Mouse (Mus musculus): ENCODE data around the gene Ywhag. TPM values are rescaled to one million over a fixed set of nuclear protein-coding genes. Genes with fewer than 3 reads are reported as not detected.

Ywhag gene
- polyA plus RNA-seq, 1 experiment from 2014 or later = 147 TPM

DNA sequence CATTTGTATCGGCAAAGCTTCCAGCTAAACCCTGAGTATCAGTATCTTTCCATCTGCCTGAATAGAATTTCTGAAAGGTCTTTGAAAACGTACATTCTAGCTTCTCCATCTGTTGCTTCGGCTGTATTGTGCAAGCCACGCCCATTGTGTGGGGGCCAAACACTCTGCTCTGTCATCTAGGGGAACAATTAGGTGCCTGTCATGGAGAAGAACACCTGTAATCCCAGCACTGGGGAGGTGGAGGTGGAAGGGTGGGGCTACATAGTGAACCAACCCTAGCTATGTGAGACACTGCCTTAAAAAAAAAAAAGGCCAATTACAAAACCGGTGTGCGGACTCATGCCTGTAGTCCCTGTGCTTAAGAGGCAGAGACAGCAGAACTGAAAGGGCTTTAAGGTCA, 8.3 kb upstream of the Ywhag start:
- H3K9me3 ChIP-seq (ENCODE audit: control insufficient read depth, low read length) = no peaks in the 10 kb centered on the region
- no peak overlapping the region for H3K27ac ChIP-seq (ENCODE audit: low read depth, low read length)
- H3K27me3 ChIP-seq (ENCODE audit: control insufficient read depth, insufficient read depth, low read length) = no peaks in the 10 kb centered on the region
- 75% methylated on average over 6 of the region's 6 CpGs for WGBS
- no peaks in the 10 kb centered on the region for H3K36me3 ChIP-seq (ENCODE audit: control insufficient read depth, insufficient read depth, low read length)
- ATAC-seq (replicated peaks; ENCODE audit: low FRiP score) = no peak
- no peak overlapping the region for H3K4me3 ChIP-seq (ENCODE audit: low read depth, low read length)
- no peak overlapping the region for H3K9ac ChIP-seq (ENCODE audit: low read length)
- H3K4me1 ChIP-seq (replicated peaks; ENCODE audit: control insufficient read depth, insufficient read depth, low read length) = no peaks in the 10 kb centered on the region
- DNase-seq (ENCODE audit: low spot score) = no peak
- H3K4me2 ChIP-seq (ENCODE audit: low read depth, low read length, severe bottlenecking) = no peak overlapping the region

DNA sequence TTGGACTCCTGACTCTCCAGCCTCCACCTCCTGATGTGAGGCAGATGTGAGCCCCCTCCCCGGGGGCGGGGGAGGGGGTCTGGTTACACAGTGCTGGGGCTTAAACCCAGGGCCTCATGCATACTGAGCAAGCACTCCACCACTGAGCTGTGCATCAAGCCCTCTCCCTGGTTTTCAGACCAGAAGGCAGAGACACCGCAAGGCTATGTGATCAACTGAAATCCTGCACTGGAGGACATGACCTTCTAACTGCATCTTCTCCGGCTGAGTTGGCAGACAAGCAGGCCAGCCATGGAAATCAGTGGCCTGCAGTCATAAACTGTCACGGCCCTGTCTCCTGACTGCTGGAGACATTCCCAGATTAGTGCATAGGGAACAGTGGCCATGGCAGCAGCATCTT, 6.2 kb upstream of the Ywhag start:
- Histone ChIP-seq H3K36me3 (ENCODE audit: control insufficient read depth, insufficient read depth, low read length) (no peaks in the 10 kb centered on the region), H3K27ac (ENCODE audit: low read depth, low read length) (no peak overlapping the region), H3K4me1 (replicated peaks; ENCODE audit: control insufficient read depth, insufficient read depth, low read length) (no peaks in the 10 kb centered on the region), H3K4me2 (ENCODE audit: low read depth, low read length, severe bottlenecking) (no peak overlapping the region), H3K9me3 (ENCODE audit: control insufficient read depth, low read length) (no peaks in the 10 kb centered on the region), H3K27me3 (ENCODE audit: control insufficient read depth, insufficient read depth, low read length) (no peaks in the 10 kb centered on the region), H3K4me3 (ENCODE audit: low read depth, low read length) (no peak overlapping the region), H3K9ac (ENCODE audit: low read length) (no peak overlapping the region)
- DNase-seq (ENCODE audit: low spot score) = no peak
- 67% methylated on average over 5 of the region's 5 CpGs for WGBS
- no peak for ATAC-seq (replicated peaks; ENCODE audit: low FRiP score)

DNA sequence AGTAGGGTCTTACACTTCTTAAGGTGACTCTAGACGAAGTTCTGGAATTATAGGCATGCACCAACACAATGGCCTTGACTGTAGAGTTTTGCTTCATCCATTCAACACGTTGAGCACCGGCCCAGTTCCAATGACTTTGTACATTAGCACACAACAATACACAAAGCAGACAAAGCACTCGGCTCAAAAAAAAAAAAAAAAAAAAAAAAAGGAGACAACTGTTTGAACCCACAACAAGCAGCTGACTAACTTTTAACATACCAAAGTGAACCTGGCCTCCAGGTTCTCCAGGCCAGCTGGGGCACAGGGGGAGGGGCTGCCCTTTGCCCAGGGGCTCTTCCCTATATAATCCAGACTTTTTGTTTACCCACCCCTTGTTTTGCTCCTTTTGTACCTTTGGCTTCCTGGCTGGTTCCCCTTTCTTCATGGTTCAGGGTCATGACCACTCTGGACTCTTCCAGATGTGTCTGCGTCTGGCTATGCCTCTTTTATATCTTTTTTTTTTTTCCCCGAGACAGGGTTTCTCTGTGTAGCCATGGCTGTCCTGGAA, 1.3 kb upstream of the Ywhag start:
- no peaks in the 10 kb centered on the region; the same call in 1 of the 2 replicates for H3K36me3 ChIP-seq (ENCODE audit: control insufficient read depth, insufficient read depth, low read length)
- ATAC-seq (replicated peaks; ENCODE audit: low FRiP score) (no peak), DNase-seq (ENCODE audit: low spot score) (no peak)
- H3K9ac ChIP-seq (ENCODE audit: low read length) = peak overlapping the region; percentile 79; the same call in 1 of the 2 replicates
- H3K9me3 ChIP-seq (ENCODE audit: control insufficient read depth, low read length) = no peaks in the 10 kb centered on the region
- no peaks in the 10 kb centered on the region for H3K27me3 ChIP-seq (ENCODE audit: control insufficient read depth, insufficient read depth, low read length)
- WGBS = 88% methylated on average over 6 of the region's 6 CpGs
- H3K4me2 ChIP-seq (ENCODE audit: low read depth, low read length, severe bottlenecking) = no peak overlapping the region
- no peak overlapping the region for H3K27ac ChIP-seq (ENCODE audit: low read depth, low read length)
- peaks cover 7% of the 10 kb centered on the region; the same call in 1 of the 2 replicates for H3K4me1 ChIP-seq (replicated peaks; ENCODE audit: control insufficient read depth, insufficient read depth, low read length)
- no peak overlapping the region for H3K4me3 ChIP-seq (ENCODE audit: low read depth, low read length)

DNA sequence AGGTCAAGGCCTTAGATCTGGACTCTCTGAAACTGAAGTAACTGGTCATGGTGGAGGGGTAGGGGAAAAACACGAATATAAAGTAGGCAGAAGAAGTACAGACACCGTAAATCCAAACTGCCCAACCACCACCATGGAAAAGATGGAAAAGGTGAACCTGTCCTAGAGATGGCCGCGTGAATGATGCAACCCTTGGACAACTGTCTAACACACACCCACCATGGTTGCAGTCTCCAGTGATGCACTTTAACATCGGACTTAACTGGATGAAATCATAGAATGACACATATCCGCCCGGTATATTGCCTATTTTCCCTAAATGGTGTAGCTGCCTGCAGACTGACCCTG, 734 bp upstream of the Ywhag start:
- H3K27me3 ChIP-seq (ENCODE audit: control insufficient read depth, insufficient read depth, low read length) = no peaks in the 10 kb centered on the region
- peak overlapping the region; percentile 42; the same call in 1 of the 2 replicates for H3K4me2 ChIP-seq (ENCODE audit: low read depth, low read length, severe bottlenecking)
- DNase-seq (ENCODE audit: low spot score) (no peak), ATAC-seq (replicated peaks; ENCODE audit: low FRiP score) (no peak; the same call in 1 of the 2 replicates)
- H3K36me3 ChIP-seq (ENCODE audit: control insufficient read depth, insufficient read depth, low read length) = peaks cover 2% of the 10 kb centered on the region; the same call in 1 of the 2 replicates
- H3K4me3 ChIP-seq (ENCODE audit: low read depth, low read length) = peak overlapping the region; percentile 69
- 56% methylated on average over 7 of the region's 7 CpGs for WGBS
- H3K4me1 ChIP-seq (replicated peaks; ENCODE audit: control insufficient read depth, insufficient read depth, low read length) = peaks cover 7% of the 10 kb centered on the region; the same call in 1 of the 2 replicates
- peak overlapping the region; percentile 89 for H3K27ac ChIP-seq (ENCODE audit: low read depth, low read length)
- peak overlapping the region; percentile 79; the same call in 1 of the 2 replicates for H3K9ac ChIP-seq (ENCODE audit: low read length)
- no peaks in the 10 kb centered on the region for H3K9me3 ChIP-seq (ENCODE audit: control insufficient read depth, low read length)

DNA sequence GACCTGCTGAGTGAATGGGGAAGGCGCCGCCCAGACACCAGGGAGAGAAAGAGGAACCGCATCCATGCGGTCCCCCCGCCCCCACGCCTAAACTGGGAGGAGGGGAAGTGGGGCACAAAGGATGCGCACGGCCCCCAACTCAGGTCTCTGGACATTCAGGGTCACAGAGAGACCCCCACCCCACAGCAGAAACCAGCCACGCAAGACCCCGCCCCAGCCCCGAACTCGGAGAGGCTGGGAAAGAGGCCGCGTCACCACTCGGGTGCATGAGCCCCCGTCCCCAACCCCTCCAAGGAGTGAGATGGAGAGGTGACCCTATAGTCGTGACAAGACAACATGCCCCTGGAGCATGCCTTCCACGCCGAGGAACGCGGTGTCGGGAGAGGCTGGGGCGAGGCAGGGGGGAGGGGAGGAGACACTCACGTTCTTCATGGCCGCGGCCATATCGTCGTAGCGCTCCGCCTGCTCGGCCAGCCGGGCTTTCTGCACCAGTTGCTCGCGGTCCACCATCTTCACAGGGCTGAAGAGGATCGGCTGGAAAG, 445 bp downstream of the Ywhag start:
- Histone ChIP-seq H3K36me3 (ENCODE audit: control insufficient read depth, insufficient read depth, low read length) (peaks cover 2% of the 10 kb centered on the region; the same call in 1 of the 2 replicates), H3K4me3 (ENCODE audit: low read depth, low read length) (peak overlapping the region; percentile 69), H3K4me1 (replicated peaks; ENCODE audit: control insufficient read depth, insufficient read depth, low read length) (peaks cover 7% of the 10 kb centered on the region; the same call in 1 of the 2 replicates), H3K27ac (ENCODE audit: low read depth, low read length) (peak overlapping the region; percentile 89), H3K27me3 (ENCODE audit: control insufficient read depth, insufficient read depth, low read length) (no peaks in the 10 kb centered on the region), H3K4me2 (ENCODE audit: low read depth, low read length, severe bottlenecking) (peak overlapping the region; percentile 75), H3K9ac (ENCODE audit: low read length) (peak overlapping the region; percentile 79), H3K9me3 (ENCODE audit: control insufficient read depth, low read length) (no peaks in the 10 kb centered on the region)
- WGBS = under 1% methylated on average over 29 of the region's 35 CpGs
- peak; percentile 72 for ATAC-seq (replicated peaks; ENCODE audit: low FRiP score)
- peak; percentile 89 for DNase-seq (ENCODE audit: low spot score)

DNA sequence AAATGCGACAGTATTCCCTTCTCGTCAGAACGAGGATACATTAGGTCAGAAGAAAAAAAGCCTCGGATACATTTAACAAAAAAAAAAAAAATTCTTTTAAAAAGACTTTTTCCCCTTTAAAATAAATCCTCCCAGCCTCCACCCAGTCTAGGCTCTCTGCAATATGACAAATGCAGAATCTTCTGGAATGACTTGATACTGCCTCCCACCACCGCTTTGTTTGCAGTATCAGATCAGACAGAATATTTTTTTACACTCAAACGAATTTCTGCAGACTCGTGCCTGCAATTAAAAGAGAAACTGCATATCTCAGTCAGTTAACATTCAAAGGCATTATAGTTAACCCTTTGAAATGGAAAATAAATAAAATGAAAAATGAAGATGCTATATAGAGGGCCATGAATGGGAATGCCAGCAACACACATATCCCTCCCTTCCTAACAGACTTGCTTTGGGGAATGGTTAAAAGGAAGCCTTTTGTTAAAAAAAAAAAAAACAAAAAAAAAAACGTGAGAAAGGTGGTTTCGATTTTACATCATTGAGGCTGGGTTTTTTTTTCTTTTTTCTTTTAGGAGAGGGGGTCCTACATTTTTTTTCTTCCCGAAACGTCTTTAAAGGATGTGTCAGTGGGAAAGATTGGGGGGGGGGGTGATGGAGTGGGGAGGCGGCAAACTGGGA, 1.1 kb downstream of the Ywhag start:
- Histone ChIP-seq H3K4me1 (replicated peaks; ENCODE audit: control insufficient read depth, insufficient read depth, low read length) (peaks cover 7% of the 10 kb centered on the region; the same call in 1 of the 2 replicates), H3K4me2 (ENCODE audit: low read depth, low read length, severe bottlenecking) (peak overlapping the region; percentile 75), H3K27ac (ENCODE audit: low read depth, low read length) (peak overlapping the region; percentile 89), H3K36me3 (ENCODE audit: control insufficient read depth, insufficient read depth, low read length) (peaks cover 2% of the 10 kb centered on the region; the same call in 1 of the 2 replicates), H3K4me3 (ENCODE audit: low read depth, low read length) (peak overlapping the region; percentile 69), H3K9ac (ENCODE audit: low read length) (peak overlapping the region; percentile 79), H3K27me3 (ENCODE audit: control insufficient read depth, insufficient read depth, low read length) (no peaks in the 10 kb centered on the region), H3K9me3 (ENCODE audit: control insufficient read depth, low read length) (no peaks in the 10 kb centered on the region)
- ATAC-seq (replicated peaks; ENCODE audit: low FRiP score) (no peak), DNase-seq (ENCODE audit: low spot score) (no peak)
- 18% methylated on average over 12 of the region's 12 CpGs for WGBS

DNA sequence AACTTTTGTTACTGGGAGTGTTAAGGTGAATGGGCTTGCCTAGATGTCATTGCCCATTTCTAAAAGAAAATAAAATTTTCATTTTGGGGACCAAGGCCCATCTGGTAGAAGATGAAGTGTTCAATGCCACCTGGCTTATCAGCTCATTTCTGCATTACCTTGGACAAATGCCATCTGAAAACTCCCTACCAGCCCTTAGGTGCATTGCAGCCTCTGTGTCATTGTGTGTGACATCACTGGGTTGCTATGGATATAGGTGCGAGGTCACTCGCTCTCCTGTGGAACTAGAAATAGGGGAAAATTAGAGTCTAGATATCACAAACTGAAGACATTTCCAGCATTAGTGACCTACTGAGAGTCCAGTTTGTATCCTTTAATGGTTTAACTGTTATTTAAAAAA, 2.1 kb downstream of the Ywhag start:
- DNase-seq (ENCODE audit: low spot score) = no peak
- no peak overlapping the region for H3K27ac ChIP-seq (ENCODE audit: low read depth, low read length)
- WGBS = 83% methylated on average over 2 of the region's 2 CpGs
- H3K4me3 ChIP-seq (ENCODE audit: low read depth, low read length) = peak overlapping the region; percentile 69
- peaks cover 2% of the 10 kb centered on the region; the same call in 1 of the 2 replicates for H3K36me3 ChIP-seq (ENCODE audit: control insufficient read depth, insufficient read depth, low read length)
- no peak overlapping the region for H3K9ac ChIP-seq (ENCODE audit: low read length)
- no peaks in the 10 kb centered on the region for H3K27me3 ChIP-seq (ENCODE audit: control insufficient read depth, insufficient read depth, low read length)
- H3K4me1 ChIP-seq (replicated peaks; ENCODE audit: control insufficient read depth, insufficient read depth, low read length) = peaks cover 7% of the 10 kb centered on the region; the same call in 1 of the 2 replicates
- no peaks in the 10 kb centered on the region for H3K9me3 ChIP-seq (ENCODE audit: control insufficient read depth, low read length)
- H3K4me2 ChIP-seq (ENCODE audit: low read depth, low read length, severe bottlenecking) = peak overlapping the region; percentile 75
- no peak for ATAC-seq (replicated peaks; ENCODE audit: low FRiP score)

DNA sequence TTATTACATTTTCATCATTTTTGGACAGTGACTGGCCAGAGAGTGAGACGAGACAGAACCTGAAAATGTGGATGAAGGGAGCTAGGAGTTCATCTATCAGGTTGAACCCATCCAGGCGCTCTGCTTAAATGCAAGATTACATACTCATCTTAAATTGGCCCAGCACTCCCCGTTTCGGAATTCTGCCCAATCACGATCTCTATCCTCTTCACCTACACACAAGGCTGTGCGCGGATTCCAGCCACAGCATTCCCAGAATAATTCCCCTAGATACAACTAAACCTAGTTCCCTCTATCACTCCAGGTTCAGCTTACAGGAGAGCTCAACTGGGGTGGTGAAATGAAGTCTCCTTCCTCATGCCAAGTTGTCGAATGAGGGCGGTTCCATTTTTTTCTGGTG, 2.9 kb downstream of the Ywhag start:
- Histone ChIP-seq H3K4me1 (replicated peaks; ENCODE audit: control insufficient read depth, insufficient read depth, low read length) (peaks cover 7% of the 10 kb centered on the region; the same call in 1 of the 2 replicates), H3K9ac (ENCODE audit: low read length) (no peak overlapping the region), H3K4me2 (ENCODE audit: low read depth, low read length, severe bottlenecking) (no peak overlapping the region), H3K27me3 (ENCODE audit: control insufficient read depth, insufficient read depth, low read length) (no peaks in the 10 kb centered on the region), H3K27ac (ENCODE audit: low read depth, low read length) (no peak overlapping the region), H3K9me3 (ENCODE audit: control insufficient read depth, low read length) (no peaks in the 10 kb centered on the region), H3K36me3 (ENCODE audit: control insufficient read depth, insufficient read depth, low read length) (peaks cover 2% of the 10 kb centered on the region; the same call in 1 of the 2 replicates), H3K4me3 (ENCODE audit: low read depth, low read length) (no peak overlapping the region)
- no peak for ATAC-seq (replicated peaks; ENCODE audit: low FRiP score)
- WGBS = 94% methylated on average over 9 of the region's 9 CpGs
- no peak for DNase-seq (ENCODE audit: low spot score)
